Mouse (Mus musculus): ENCODE measurements at regions not wholly inside any gene's neighbourhood (a gene's known extent, or its start where the extent isn't known, plus 50 kb on each side); places are given as distances from the start of the nearest gene placed in this dataset.

GRCm38 (mm10) chr12:113276355-113276942 lies 90.7 kb downstream of the Tmem121 start:
- TF ChIP-seq POLR2A (IDR thresholded peaks at IDR 0.05; ENCODE audit: borderline replicate concordance, low read depth, low read length) (no peak), CTCF (IDR thresholded peaks at IDR 0.05; ENCODE audit: low read depth, low read length) (no peak)
- Histone ChIP-seq H3K4me1 (ENCODE audit: control insufficient read depth, insufficient read depth, low read length) (no peaks in the 10 kb centered on the region), H3K27ac (ENCODE audit: insufficient read depth, low read depth, low read length) (no peak overlapping the region), H3K4me3 (ENCODE audit: insufficient read depth, low read length) (no peak overlapping the region)

DNA sequence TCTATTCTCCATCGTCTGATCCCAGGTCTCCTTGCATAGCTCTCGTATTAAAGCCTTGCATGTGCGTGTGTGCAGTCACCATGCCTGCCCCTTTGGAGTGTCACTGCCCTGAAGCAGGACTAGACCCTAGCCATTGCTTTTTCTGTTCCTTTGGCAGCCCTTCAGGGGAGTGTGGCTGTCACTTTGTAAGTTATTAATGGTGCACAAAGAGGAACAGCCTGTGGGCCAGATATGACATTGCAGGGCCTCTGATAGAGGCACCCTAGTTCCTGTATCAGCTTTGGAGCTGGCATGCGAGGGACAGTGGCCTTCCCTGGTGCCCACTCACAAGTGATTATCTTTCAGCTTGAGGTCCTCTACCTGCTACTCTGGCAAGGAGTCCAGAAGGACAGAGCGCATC lies 92.0 kb downstream of the Tmem121 start:
- no peaks in the 10 kb centered on the region for H3K4me1 ChIP-seq (ENCODE audit: control insufficient read depth, insufficient read depth, low read length)
- H3K4me3 ChIP-seq (ENCODE audit: insufficient read depth, low read length), result no peak overlapping the region
- H3K27ac ChIP-seq (ENCODE audit: insufficient read depth, low read depth, low read length), result no peak overlapping the region
- TF ChIP-seq POLR2A (IDR thresholded peaks at IDR 0.05; ENCODE audit: borderline replicate concordance, low read depth, low read length) (no peak), CTCF (IDR thresholded peaks at IDR 0.05; ENCODE audit: low read depth, low read length) (no peak)

DNA sequence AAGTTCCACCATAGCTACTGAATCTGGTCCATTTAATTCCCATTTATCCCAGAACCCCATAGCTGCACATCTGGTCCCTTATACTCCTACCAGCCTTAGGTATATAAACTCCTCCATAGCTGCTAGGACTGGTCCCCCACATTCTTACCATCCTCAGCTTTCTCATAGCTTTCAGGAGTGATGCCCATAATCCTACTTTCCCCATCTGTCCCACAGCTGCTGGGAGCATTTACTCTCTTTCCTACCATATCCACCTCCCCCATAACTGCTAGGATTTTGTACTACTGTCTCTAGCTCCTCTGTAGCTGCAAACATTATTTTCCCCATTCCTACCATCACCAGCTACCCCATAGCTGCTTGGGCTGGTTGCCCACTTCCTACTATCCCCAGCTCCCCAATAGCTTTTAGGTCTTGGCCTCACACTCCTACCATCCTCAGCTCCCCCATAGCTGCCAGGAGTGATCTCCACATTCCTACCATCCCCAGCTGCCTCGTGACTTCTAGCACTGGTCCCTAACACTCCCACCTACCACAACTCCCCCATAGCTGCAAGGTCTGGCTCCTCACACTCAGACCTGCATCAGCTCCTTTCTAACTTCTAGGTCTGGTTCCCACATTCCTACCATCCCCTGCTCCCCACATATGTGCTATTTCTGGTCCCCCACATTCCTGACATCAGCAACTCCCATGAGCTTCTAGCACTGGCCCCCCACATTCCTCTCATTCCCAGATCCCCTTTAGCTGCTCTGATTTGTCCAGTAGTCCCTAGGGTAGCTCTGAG lies 106.5 kb downstream of the Tmem121 start:
- TF ChIP-seq CTCF (IDR thresholded peaks at IDR 0.05; ENCODE audit: low read depth, low read length), result no peak
- no peak for TF ChIP-seq POLR2A (IDR thresholded peaks at IDR 0.05; ENCODE audit: borderline replicate concordance, low read depth, low read length)
- Histone ChIP-seq H3K4me1 (ENCODE audit: control insufficient read depth, insufficient read depth, low read length) (no peaks in the 10 kb centered on the region), H3K27ac (ENCODE audit: insufficient read depth, low read depth, low read length) (no peak overlapping the region), H3K4me3 (ENCODE audit: insufficient read depth, low read length) (no peak overlapping the region)

- Histone ChIP-seq H3K27ac (ENCODE audit: insufficient read depth, low read depth, low read length) (no peak overlapping the region), H3K4me1 (ENCODE audit: control insufficient read depth, insufficient read depth, low read length) (no peaks in the 10 kb centered on the region), H3K4me3 (ENCODE audit: insufficient read depth, low read length) (no peak overlapping the region)
- TF ChIP-seq POLR2A (IDR thresholded peaks at IDR 0.05; ENCODE audit: borderline replicate concordance, low read depth, low read length), result no peak
- no peak for TF ChIP-seq CTCF (IDR thresholded peaks at IDR 0.05; ENCODE audit: low read depth, low read length)
Measured at GRCm38 (mm10) chr12:113295924-113296323, 110.2 kb downstream of the Tmem121 start.

GRCm38 (mm10) chr12:113305973-113306372 lies 120.2 kb downstream of the Tmem121 start:
- TF ChIP-seq CTCF (IDR thresholded peaks at IDR 0.05; ENCODE audit: low read depth, low read length), result no peak
- TF ChIP-seq POLR2A (IDR thresholded peaks at IDR 0.05; ENCODE audit: borderline replicate concordance, low read depth, low read length), result no peak

DNA sequence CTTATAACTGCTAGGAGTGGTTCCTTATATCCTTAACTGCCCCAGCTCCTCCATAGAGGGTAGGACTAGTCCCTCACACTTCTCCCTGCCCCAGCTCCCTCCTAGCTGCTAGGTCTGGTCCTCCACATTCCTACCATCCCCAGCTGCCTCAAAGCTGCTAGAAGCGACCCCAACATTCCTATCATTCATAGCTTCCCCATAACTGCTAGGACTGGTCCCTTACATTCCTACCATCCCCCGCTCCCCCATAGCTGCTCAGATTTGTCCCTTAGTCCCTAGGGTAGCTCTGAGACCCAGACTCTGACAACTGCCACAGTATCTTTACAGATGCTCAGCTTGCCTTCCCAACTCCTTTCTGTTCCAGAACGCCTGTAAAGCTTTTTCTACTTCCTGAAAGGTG lies 127.6 kb downstream of the Tmem121 start:
- no peak overlapping the region for H3K27ac ChIP-seq (ENCODE audit: insufficient read depth, low read depth, low read length)
- TF ChIP-seq CTCF (IDR thresholded peaks at IDR 0.05; ENCODE audit: low read depth, low read length), result no peak
- no peak for TF ChIP-seq POLR2A (IDR thresholded peaks at IDR 0.05; ENCODE audit: borderline replicate concordance, low read depth, low read length)
- H3K4me1 ChIP-seq (ENCODE audit: control insufficient read depth, insufficient read depth, low read length), result no peaks in the 10 kb centered on the region
- H3K4me3 ChIP-seq (ENCODE audit: insufficient read depth, low read length), result no peak overlapping the region

More at GRCm38 (mm10) chr12:113305973-113306372, 120.2 kb downstream of the Tmem121 start:
- no peaks in the 10 kb centered on the region for H3K4me1 ChIP-seq (ENCODE audit: control insufficient read depth, insufficient read depth, low read length)
- H3K4me3 ChIP-seq (ENCODE audit: insufficient read depth, low read length), result no peak overlapping the region
- no peak overlapping the region for H3K27ac ChIP-seq (ENCODE audit: insufficient read depth, low read depth, low read length)

DNA sequence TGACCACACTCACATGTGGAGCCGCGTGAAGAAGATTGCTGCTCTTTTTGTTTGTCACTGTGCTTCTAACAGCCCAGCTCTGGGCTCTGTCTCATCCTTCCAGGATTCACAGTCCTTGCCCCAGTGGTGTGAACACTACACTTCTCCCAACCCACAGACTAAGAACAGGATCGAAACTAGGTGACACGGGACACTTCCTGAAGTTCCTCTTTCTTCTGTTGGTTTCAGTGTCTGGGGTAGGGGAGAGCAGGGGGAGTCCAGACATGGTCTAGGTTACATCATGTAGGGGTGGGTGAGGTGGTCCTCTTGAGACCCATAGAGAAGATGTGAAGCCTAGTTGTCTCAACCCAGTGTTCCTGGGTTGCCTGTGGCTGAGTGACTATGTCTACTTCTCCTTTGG lies 128.9 kb downstream of the Tmem121 start:
- H3K4me1 ChIP-seq (ENCODE audit: control insufficient read depth, insufficient read depth, low read length), result no peaks in the 10 kb centered on the region

DNA sequence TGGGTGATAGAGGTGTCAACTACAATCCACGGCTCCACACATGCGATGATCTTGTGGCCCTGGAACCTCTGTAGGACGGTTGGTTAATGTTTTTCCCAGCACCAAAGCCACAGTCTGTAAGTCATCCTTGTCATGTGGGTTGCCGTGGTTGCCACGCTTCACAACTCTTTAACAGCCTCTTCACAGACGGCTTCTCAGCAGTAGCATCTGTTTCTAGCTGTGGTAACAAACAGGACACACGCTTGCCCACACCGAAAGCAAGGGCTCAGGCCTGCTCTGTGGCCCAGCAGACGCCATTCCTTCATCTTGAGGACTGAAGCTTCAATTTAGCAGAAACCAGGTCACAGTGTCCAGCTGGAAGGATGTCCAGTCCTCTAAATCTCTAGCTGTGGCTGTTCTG lies 135.4 kb downstream of the Tmem121 start:
- Histone ChIP-seq H3K4me1 (ENCODE audit: control insufficient read depth, insufficient read depth, low read length) (no peaks in the 10 kb centered on the region), H3K27ac (ENCODE audit: insufficient read depth, low read depth, low read length) (no peak overlapping the region), H3K4me3 (ENCODE audit: insufficient read depth, low read length) (no peak overlapping the region)
- TF ChIP-seq CTCF (IDR thresholded peaks at IDR 0.05; ENCODE audit: low read depth, low read length) (no peak), POLR2A (IDR thresholded peaks at IDR 0.05; ENCODE audit: borderline replicate concordance, low read depth, low read length) (no peak)

More for the DNA sequence above, 128.9 kb downstream of the Tmem121 start:
- Histone ChIP-seq H3K4me3 (ENCODE audit: insufficient read depth, low read length) (no peak overlapping the region), H3K27ac (ENCODE audit: insufficient read depth, low read depth, low read length) (no peak overlapping the region)
- TF ChIP-seq POLR2A (IDR thresholded peaks at IDR 0.05; ENCODE audit: borderline replicate concordance, low read depth, low read length) (no peak), CTCF (IDR thresholded peaks at IDR 0.05; ENCODE audit: low read depth, low read length) (no peak)

DNA sequence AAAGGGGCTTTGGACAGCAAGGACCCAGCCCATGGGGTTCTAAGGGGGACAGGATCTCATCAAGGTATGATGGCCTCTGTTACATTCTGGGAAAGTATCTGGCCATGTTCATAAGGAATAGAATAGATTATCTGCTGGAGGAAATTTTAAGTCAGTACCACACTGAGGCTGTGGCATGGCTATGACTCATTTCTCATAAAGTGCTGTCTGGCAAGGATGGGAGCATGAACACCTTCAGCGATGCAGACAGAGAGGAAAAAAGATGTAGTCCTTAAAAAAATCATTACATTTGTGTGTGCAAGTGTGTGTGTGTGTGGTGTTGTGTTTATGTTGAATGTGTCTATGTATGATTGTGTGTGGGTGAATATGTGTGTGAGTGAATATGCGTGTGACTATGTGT lies 136.4 kb downstream of the Tmem121 start:
- no peak for TF ChIP-seq POLR2A (IDR thresholded peaks at IDR 0.05; ENCODE audit: borderline replicate concordance, low read depth, low read length)
- no peak for TF ChIP-seq CTCF (IDR thresholded peaks at IDR 0.05; ENCODE audit: low read depth, low read length)
- no peak overlapping the region for H3K4me3 ChIP-seq (ENCODE audit: insufficient read depth, low read length)
- no peak overlapping the region for H3K27ac ChIP-seq (ENCODE audit: insufficient read depth, low read depth, low read length)
- H3K4me1 ChIP-seq (ENCODE audit: control insufficient read depth, insufficient read depth, low read length), result no peaks in the 10 kb centered on the region

DNA sequence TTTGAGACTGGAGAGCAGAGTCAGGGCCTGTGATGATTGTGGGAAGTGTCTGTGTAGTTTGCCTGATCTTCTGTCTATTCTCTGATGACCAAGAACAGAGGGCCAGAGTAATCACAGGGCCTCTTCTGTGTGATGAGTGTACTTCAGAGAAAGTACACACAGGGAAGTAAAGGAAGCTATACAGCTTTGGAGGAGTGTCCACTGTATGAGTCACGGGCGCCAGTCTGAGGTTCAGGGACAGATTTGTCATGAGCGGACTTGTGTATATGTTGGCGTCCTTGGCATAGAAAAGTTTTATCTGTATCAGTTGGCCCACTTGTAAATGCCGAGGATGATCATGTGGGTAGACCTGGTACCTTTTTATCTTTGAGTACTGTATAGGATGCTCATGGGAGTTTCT lies 142.1 kb downstream of the Tmem121 start:
- H3K4me1 ChIP-seq (ENCODE audit: control insufficient read depth, insufficient read depth, low read length), result no peaks in the 10 kb centered on the region
- no peak overlapping the region for H3K4me3 ChIP-seq (ENCODE audit: insufficient read depth, low read length)
- no peak for TF ChIP-seq POLR2A (IDR thresholded peaks at IDR 0.05; ENCODE audit: borderline replicate concordance, low read depth, low read length)
- TF ChIP-seq CTCF (IDR thresholded peaks at IDR 0.05; ENCODE audit: low read depth, low read length), result no peak
- H3K27ac ChIP-seq (ENCODE audit: insufficient read depth, low read depth, low read length), result no peak overlapping the region

Data from bone marrow macrophage, adult 2 months (primary cell).